Mouse (Mus musculus) intestine, embryonic 16.5 days (tissue): ENCODE measurements at regions not wholly inside any gene's neighbourhood (a gene's known extent, or its start where the extent isn't known, plus 50 kb on each side); places are given as distances from the start of the nearest gene placed in this dataset.

Source experiments
- ATAC-seq: fragments of 200-750 bp; cut with Nextera tagmentation; 2 replicates; pipeline ENCODE4 v1.8.0; 2017; ENCODE audit warnings: moderate TSS enrichment, moderate library complexity
- H3K27ac ChIP-seq: fragments of 300-500 bp; sonication (generic); 2 replicates; pipeline ENCODE4 v1.5.1; 2014; ENCODE audit warnings: mild to moderate bottlenecking, low read length
- H3K27me3 ChIP-seq: fragments of 300-500 bp; sonication (generic); replicated peaks from 2 replicates; pipeline ENCODE4 v1.6.1; 2014; ENCODE audit warnings: low read length, control low read depth, mixed read lengths; ENCODE audit not compliant: control insufficient read depth, insufficient read depth
- H3K36me3 ChIP-seq: fragments of 300-500 bp; sonication (generic); 2 replicates; pipeline ENCODE4 v1.6.1; 2014; ENCODE audit warnings: low read length, control low read depth; ENCODE audit not compliant: control insufficient read depth, insufficient read depth
- H3K4me1 ChIP-seq: fragments of 300-500 bp; sonication (generic); 2 replicates; pipeline ENCODE4 v1.6.1; 2014; ENCODE audit warnings: low read length, control low read depth, mixed read lengths; ENCODE audit not compliant: control insufficient read depth, insufficient read depth
- H3K4me2 ChIP-seq: fragments of 300-500 bp; sonication (generic); 2 replicates; pipeline ENCODE4 v1.6.1; 2014; ENCODE audit warnings: low read depth, low read length, control low read depth
- H3K4me3 ChIP-seq: fragments of 300-500 bp; sonication (generic); 2 replicates; pipeline ENCODE4 v1.5.1; 2014; ENCODE audit warnings: mild to moderate bottlenecking, low read length
- H3K9ac ChIP-seq: fragments of 300-500 bp; sonication (generic); 2 replicates; pipeline ENCODE4 v1.6.1; 2014; ENCODE audit warnings: low read depth, low read length
- H3K9me3 ChIP-seq: fragments of 300-500 bp; sonication (generic); 2 replicates; pipeline ENCODE4 v1.6.1; 2016; ENCODE audit warnings: low read length, control low read depth; ENCODE audit not compliant: control insufficient read depth
- WGBS: fragments of 180-500 bp; shearing (Covaris S2); extraction: QIAGEN DNeasy Blood & Tissue Kit; methylation state at CpG from one replicate; pipeline ENCODE4 v1.1.7; 2014; 5-methylcytosine and 5-hydroxymethylcytosine counted together

GRCm38 (mm10) chr3:39460183-39460888, 573.6 kb downstream of the Fat4 start:
- 64% methylated on average over 14 of the region's 14 CpGs for WGBS
- Histone ChIP-seq H3K9me3 (no peaks in the 10 kb centered on the region), H3K4me2 (no peak overlapping the region), H3K27ac (no peak overlapping the region), H3K36me3 (no peaks in the 10 kb centered on the region), H3K4me3 (no peak overlapping the region), H3K4me1 (no peaks in the 10 kb centered on the region), H3K9ac (no peak overlapping the region), H3K27me3 (no peaks in the 10 kb centered on the region)
- no peak for ATAC-seq

- Histone ChIP-seq H3K4me1 (no peaks in the 10 kb centered on the region), H3K27me3 (no peaks in the 10 kb centered on the region), H3K27ac (no peak overlapping the region), H3K4me3 (no peak overlapping the region), H3K4me2 (no peak overlapping the region), H3K9ac (no peak overlapping the region), H3K9me3 (no peaks in the 10 kb centered on the region), H3K36me3 (no peaks in the 10 kb centered on the region)
- WGBS = 90% methylated on average over 4 of the region's 4 CpGs
- ATAC-seq = no peak
Observed at GRCm38 (mm10) chr3:39461561-39461960, 574.8 kb downstream of the Fat4 start.

GRCm38 (mm10) chr3:39465811-39466210, 579.1 kb downstream of the Fat4 start:
- Histone ChIP-seq H3K27ac (no peak overlapping the region), H3K27me3 (no peaks in the 10 kb centered on the region), H3K4me3 (no peak overlapping the region), H3K36me3 (no peaks in the 10 kb centered on the region), H3K4me2 (no peak overlapping the region), H3K9me3 (no peaks in the 10 kb centered on the region), H3K9ac (no peak overlapping the region), H3K4me1 (no peaks in the 10 kb centered on the region)
- 82% methylated on average over 3 of the region's 3 CpGs for whole genome bisulfite sequencing
- ATAC-seq = no peak

GRCm38 (mm10) chr3:39489392-39489791, 602.7 kb downstream of the Fat4 start:
- Histone ChIP-seq H3K4me2 (no peak overlapping the region), H3K27me3 (no peaks in the 10 kb centered on the region), H3K36me3 (no peaks in the 10 kb centered on the region), H3K9me3 (no peaks in the 10 kb centered on the region), H3K27ac (no peak overlapping the region), H3K4me3 (no peak overlapping the region), H3K4me1 (no peaks in the 10 kb centered on the region), H3K9ac (no peak overlapping the region)
- 57% methylated on average over 7 of the region's 7 CpGs for WGBS
- ATAC-seq = no peak

- no peak overlapping the region for H3K4me2 ChIP-seq
- no peaks in the 10 kb centered on the region for H3K4me1 ChIP-seq
- no peaks in the 10 kb centered on the region for H3K36me3 ChIP-seq
- H3K27ac ChIP-seq = no peak overlapping the region
- ATAC-seq = no peak
- H3K4me3 ChIP-seq = no peak overlapping the region
- WGBS = 84% methylated on average over 3 of the region's 3 CpGs
- no peak overlapping the region for H3K9ac ChIP-seq
- no peaks in the 10 kb centered on the region for H3K27me3 ChIP-seq
- no peaks in the 10 kb centered on the region for H3K9me3 ChIP-seq
Observed at GRCm38 (mm10) chr3:39494363-39494762, 607.6 kb downstream of the Fat4 start.

- ATAC-seq = no peak
Observed at GRCm38 (mm10) chr3:39528087-39528486, 641.3 kb downstream of the Fat4 start.

GRCm38 (mm10) chr3:39537515-39537914, 650.8 kb downstream of the Fat4 start:
- ATAC-seq = no peak
- WGBS = 92% methylated on average over 2 of the region's 2 CpGs
- no peak overlapping the region for H3K9ac ChIP-seq

More at GRCm38 (mm10) chr3:39528087-39528486, 641.3 kb downstream of the Fat4 start:
- H3K4me1 ChIP-seq = no peaks in the 10 kb centered on the region
- WGBS = 90% methylated on average over 5 of the region's 5 CpGs
- no peak overlapping the region for H3K9ac ChIP-seq
- no peaks in the 10 kb centered on the region for H3K9me3 ChIP-seq
- H3K27ac ChIP-seq = no peak overlapping the region
- no peak overlapping the region for H3K4me2 ChIP-seq
- H3K27me3 ChIP-seq = no peaks in the 10 kb centered on the region
- no peak overlapping the region for H3K4me3 ChIP-seq
- no peaks in the 10 kb centered on the region for H3K36me3 ChIP-seq

GRCm38 (mm10) chr3:39540530-39541118, 653.9 kb downstream of the Fat4 start:
- Histone ChIP-seq H3K4me3 (no peak overlapping the region), H3K27ac (no peak overlapping the region), H3K27me3 (no peaks in the 10 kb centered on the region), H3K9ac (no peak overlapping the region), H3K36me3 (no peaks in the 10 kb centered on the region), H3K4me2 (no peak overlapping the region), H3K9me3 (no peaks in the 10 kb centered on the region), H3K4me1 (no peaks in the 10 kb centered on the region)
- WGBS = 64% methylated on average over 7 of the region's 7 CpGs
- ATAC-seq = no peak

More at GRCm38 (mm10) chr3:39537515-39537914, 650.8 kb downstream of the Fat4 start:
- H3K27ac ChIP-seq = no peak overlapping the region
- no peak overlapping the region for H3K4me2 ChIP-seq
- no peaks in the 10 kb centered on the region for H3K4me1 ChIP-seq
- no peaks in the 10 kb centered on the region for H3K36me3 ChIP-seq
- no peaks in the 10 kb centered on the region for H3K27me3 ChIP-seq
- H3K4me3 ChIP-seq = no peak overlapping the region
- no peaks in the 10 kb centered on the region for H3K9me3 ChIP-seq

- ATAC-seq = no peak
Observed at GRCm38 (mm10) chr3:39559460-39560041, 672.8 kb downstream of the Fat4 start.

More at GRCm38 (mm10) chr3:39559460-39560041, 672.8 kb downstream of the Fat4 start:
- Histone ChIP-seq H3K27me3 (no peaks in the 10 kb centered on the region), H3K36me3 (no peaks in the 10 kb centered on the region), H3K27ac (no peak overlapping the region), H3K4me3 (no peak overlapping the region), H3K9me3 (no peaks in the 10 kb centered on the region), H3K9ac (no peak overlapping the region), H3K4me2 (no peak overlapping the region), H3K4me1 (no peaks in the 10 kb centered on the region)
- 85% methylated on average over 3 of the region's 3 CpGs for WGBS
